Mouse (Mus musculus): ENCODE measurements around the gene Deup1.

Gene Deup1

GRCm38 (mm10) chr9:15627785-15628287 is at the start of gene Deup1:
Gene Deup1, minus strand, starts transcription at chr9:15627933.
- peak; percentile 35 for DNase-seq (ENCODE audit: low spot score)

GRCm38 (mm10) chr9:15672251-15672650 is 44.5 kb upstream of the Deup1 start:
- no peak for DNase-seq (ENCODE audit: low spot score)

- peak; percentile 53 for DNase-seq (ENCODE audit: low spot score)
Observed at GRCm38 (mm10) chr9:15670002-15670527, 42.3 kb upstream of the Deup1 start.

DNA sequence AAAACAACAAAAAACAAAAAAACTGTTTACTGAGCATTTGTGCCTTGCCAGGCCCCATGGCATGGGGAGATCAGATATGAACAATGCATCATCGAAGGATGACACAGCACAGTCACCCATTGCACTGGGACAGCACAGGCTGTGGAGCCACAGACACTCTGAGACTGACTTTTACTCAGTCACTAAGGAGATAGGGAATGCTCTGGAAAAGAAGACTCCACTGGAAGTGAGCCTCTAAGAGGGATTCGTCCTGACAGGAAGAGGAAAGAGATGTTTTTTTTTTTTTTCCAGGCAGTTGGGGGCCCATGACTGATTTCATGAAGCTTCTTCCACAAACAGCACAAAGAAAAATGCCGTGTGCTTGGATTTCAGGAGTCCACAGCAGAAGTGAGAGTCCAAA is 41.7 kb upstream of the Deup1 start:
- no peak for DNase-seq (ENCODE audit: low spot score)

- no peak for DNase-seq (ENCODE audit: low spot score)
Observed at GRCm38 (mm10) chr9:15664606-15665005, 36.9 kb upstream of the Deup1 start.

GRCm38 (mm10) chr9:15659069-15659468 is 31.3 kb upstream of the Deup1 start:
- DNase-seq (ENCODE audit: low spot score) = no peak

DNA sequence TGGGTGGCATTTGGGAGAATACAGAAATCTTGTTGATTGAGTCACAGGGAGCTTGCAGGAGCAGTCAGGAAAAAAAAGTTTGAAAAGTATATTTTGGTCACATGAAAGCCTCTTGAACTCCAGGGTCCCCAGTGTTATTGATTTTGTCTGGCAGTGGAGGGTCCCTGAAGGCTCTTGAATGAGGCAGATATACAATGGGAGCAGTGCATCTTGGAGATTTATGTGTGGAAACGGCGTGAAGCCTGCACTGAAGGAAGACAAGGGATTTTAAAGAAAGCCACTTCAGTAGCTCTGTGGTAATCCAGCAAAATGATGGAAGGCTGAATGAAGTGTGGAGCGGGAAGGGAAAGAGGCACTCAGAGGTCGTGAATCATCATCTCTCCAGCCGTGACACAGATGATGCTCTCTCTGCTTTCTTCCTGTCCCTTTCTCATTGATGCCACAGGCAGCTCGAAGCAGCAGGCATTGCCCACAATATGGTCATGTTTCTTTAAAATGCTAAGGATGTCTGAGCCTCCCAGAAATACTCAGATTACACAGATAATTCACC is 30.6 kb upstream of the Deup1 start:
- DNase-seq (ENCODE audit: low spot score) = no peak

DNA sequence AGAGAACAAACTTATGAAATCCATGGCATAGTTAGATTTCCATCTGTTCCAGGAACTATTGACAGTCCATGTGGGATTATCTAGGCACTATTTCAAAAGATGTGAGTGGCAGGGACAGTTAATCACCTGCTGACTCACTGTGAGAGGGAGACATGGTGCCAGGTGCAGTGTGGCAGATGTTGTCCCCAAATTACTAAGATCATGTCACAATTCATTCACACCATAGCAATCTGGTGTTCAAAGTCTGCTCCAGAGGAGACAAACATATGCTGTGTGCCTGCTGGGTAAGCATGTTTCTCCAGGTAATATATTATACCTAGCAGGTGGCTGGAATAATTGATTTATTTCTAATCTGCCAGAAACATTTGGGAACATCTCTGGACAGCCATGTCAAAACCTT is 25.3 kb upstream of the Deup1 start:
- no peak for DNase-seq (ENCODE audit: low spot score)

DNA sequence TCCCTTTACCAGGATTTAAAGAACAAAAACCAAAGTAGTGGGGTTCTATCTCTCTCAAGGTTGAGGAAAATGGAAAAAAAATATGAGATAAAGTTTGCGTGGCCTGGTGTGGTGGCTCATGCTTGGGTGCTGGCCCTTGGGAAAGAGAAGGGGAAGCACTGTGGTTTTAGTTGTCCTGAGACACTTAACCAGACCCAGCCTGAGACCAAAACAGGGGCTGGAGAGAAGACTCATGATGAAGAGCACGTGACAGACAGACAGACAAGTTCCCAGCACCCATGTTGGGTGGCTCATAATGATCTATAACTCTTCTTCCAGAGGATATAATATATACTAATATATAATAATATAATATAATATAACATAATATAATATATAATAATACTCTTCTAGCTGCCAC is 22.2 kb upstream of the Deup1 start:
- no peak for DNase-seq (ENCODE audit: low spot score)

DNA sequence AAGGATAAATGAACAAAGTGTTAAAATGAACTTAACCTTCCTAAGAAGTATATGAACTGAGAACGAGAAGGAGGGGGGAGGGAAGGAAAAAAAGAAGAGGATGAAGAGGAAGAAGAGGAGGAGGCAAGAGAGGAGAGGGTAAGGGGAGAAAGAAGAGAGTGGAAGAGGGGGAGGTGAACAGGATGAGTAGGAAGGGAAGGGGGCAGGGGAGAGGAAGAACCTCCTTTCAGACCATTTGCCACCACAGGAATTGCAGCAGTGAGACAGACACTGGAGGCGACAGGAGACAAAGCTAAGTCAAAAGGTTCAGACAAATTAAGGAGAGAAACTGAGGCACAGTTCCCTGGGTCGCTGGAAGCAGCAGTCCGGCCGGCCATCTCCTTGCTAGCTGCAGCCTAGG is 349 bp downstream of the Deup1 start:
- DNase-seq (ENCODE audit: low spot score) = no peak

DNA sequence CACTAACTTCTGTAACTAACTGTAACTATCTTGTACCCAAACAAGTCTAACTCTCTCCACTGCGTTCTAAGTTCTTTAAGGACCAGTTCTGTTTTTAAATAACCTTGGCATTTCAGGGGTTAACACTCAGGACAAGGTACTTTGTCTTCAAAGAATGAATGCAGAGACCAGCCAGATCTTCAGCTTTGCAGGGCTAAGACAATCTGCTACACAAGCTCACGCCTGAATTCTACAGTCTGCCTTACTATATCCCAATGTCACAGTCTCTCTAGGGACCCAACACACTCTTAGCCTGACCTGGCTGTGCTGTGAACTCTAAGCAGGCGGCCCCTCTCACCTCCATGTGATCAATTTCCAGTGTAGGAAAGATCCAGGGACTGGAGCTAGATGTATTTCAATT is 3.0 kb downstream of the Deup1 start:
- no peak for DNase-seq (ENCODE audit: low spot score)

GRCm38 (mm10) chr9:15619767-15620166 is 8.0 kb downstream of the Deup1 start:
- DNase-seq (ENCODE audit: low spot score) = no peak

- no peak for DNase-seq (ENCODE audit: low spot score)
Observed at GRCm38 (mm10) chr9:15619020-15619590, 8.6 kb downstream of the Deup1 start.

- no peak for DNase-seq (ENCODE audit: low spot score)
Observed at GRCm38 (mm10) chr9:15617061-15617460, 10.7 kb downstream of the Deup1 start.

- DNase-seq (ENCODE audit: low spot score) = no peak
Observed at GRCm38 (mm10) chr9:15616471-15616870, 11.3 kb downstream of the Deup1 start.

- no peak for DNase-seq (ENCODE audit: low spot score)
Observed at GRCm38 (mm10) chr9:15609280-15609930, 18.3 kb downstream of the Deup1 start.

- no peak for DNase-seq (ENCODE audit: low spot score)
Observed at GRCm38 (mm10) chr9:15607601-15608000, 20.1 kb downstream of the Deup1 start.

DNA sequence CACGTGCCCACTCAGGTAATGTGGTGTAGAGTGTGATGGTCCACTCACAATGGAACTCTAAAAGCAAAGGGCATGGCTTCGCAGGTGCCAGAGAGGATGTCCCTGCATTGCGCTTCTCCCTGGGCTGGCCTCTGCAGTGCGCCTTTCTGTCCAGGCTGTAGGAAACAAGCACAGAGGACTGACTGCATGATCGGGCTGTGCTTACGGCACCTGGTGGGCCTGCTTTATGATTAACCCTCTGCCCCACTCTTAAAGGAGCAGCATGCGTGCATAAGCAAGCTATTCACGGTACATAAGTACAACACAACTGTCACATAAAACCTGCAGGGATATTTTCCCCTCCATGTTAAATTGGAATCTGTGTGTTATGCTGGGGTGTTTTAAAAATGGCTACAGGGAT is 24.6 kb downstream of the Deup1 start:
- DNase-seq (ENCODE audit: low spot score) = no peak

DNA sequence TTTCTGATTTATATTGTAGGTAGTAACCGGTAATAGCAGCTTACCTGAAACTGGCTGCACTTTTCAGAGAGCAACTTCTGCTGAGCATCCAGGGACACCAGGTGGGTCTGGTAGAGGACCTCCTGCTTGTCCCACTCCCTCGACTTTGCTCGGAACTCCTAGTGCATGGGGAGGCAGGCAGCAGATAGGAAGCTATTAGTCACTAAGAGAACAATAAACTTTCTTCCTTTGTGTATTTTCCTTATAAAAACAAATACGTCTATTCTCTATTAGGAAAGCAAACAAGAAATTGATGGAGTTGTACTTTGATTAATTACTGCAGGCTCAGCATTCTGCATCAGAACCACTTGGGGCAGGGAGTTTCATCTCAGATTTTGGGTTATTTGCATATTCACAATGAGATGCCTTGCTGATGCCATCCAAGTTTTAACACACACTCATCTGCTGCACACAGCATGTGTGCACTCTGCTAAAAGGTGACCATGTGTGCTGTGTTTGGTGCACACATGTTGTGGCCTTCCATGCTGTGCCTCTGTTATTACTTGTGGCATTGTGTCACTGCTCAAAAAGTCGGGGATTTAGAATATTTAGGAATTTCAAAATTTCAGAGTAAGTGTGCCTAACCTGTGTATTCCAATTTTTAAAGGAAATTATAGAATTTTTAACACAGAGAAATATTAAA is 26.7 kb downstream of the Deup1 start:
- DNase-seq (ENCODE audit: low spot score) = no peak

DNA sequence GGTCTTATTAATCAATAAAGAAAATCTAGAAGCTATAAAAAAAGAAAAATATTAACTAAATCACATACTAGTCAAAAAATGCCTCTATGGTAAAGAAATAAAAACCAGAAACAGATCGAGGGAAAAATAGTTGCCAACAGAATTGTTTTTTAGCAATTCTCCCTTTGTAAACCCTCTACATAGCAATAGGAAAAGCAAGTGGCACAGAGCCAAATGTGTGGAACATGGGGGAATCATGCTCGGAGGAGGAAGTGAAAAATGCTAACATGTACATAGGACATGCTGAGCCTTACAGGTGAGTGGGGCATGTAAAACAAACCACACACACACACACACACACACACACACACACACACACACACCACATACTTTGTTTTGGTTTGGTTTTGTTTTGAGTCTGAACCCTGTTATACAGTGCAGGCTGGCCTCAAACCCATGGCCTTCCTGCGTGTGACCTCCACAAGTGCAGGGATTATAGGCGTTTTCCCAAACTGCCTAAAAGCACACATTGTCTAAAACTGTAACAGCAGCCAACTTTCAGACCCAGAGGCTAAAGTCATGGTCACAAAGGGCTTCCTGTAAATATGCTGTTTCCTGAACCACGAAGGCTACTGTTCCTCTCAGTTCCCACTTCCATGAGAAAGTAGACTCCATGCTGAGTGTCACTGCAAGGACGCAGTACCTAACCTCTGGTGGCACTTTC is 27.4 kb downstream of the Deup1 start:
- no peak for DNase-seq (ENCODE audit: low spot score)

DNA sequence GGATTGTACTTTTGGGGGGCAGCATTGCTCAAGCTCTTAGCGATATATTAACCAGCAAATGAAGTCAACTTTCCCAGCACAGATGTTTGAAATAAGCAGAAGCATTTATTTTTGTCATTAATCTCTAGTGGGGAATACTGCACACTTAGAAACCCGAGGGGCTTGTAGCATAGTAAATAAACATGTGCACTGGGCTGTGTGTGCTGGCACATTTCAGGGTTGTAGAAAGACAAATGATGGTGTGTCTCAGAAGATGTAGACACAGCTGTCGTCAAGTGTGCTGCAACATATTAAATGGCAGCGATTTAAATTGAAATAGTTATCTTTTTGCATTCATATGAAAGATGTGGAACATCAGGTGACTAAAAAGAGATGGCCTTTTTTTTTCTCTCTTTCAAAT is 31.1 kb downstream of the Deup1 start:
- DNase-seq (ENCODE audit: low spot score) = no peak

- no peak for DNase-seq (ENCODE audit: low spot score)
Observed at GRCm38 (mm10) chr9:15594148-15594547, 33.6 kb downstream of the Deup1 start.

All from lung, postnatal 25 days (tissue).